Mouse (Mus musculus): ENCODE data around the gene Nup37. TPM values are rescaled to one million over a fixed set of nuclear protein-coding genes. Genes with fewer than 3 reads are reported as not detected.

Nup37 gene
- 1 to 10 TPM; 4.5 TPM for total RNA-seq (2021)
- long read RNA-seq, experiment 1, partial matches to known transcripts: 0 of 6 reads
- long read RNA-seq, experiment 1, other reads (novel, unspliced or antisense): 0 of 6 reads
- long read RNA-seq, experiment 2, partial matches to known transcripts: 0 of 4 reads
- long read RNA-seq, experiment 2, other reads (novel, unspliced or antisense): 0 of 4 reads

DNA sequence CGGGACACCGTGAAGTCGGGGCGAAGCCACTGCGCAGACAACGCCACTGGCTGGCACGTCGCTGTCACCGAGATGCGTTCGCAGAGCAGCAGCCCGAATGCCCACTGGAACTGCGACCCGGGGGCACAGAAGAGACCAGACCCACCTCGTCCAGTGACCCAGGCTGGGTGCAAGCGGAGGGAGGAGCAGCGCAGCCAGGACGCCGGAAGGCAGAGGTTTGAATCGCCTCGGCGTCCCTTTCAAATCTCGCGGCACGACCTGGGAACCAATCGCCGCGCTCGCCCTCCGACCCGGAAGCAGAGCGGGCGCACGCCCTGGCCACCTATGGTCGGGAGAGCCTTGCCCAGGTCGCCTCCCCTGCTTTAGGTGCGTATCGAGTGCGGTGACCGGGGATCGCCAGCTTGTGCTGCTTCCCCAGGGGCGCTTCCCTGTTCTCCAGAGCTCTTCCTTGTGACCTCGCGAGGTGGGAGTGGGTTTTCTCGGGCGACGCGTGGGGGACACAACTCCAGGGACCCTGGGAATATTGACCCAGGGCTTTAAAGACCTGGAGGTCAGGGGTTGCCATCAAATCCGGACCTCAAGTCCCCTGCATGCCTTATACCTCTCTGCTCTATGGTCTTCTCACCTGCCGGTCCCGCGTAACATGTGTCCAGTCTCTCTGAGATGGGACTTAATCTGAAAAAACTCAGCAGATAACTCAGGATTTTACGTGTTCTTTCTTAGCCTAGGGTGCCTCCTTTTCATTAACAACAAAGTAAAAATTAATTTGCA lies at the start of gene Nup37, which contains the start of gene Parpbp:
Nup37 (plus strand) TSS at position 286 of the 771 bp plus-strand sequence.
Parpbp (minus strand) TSS at position 235 of the 771 bp plus-strand sequence.
- DNase-seq: peak; percentile 71 to 82
- intact Hi-C loops (cut with DNase I): loop anchor here (10.0 kb wide), 1 partner anchor 282 kb away; no protein-coding TSS in a partner anchor

DNA sequence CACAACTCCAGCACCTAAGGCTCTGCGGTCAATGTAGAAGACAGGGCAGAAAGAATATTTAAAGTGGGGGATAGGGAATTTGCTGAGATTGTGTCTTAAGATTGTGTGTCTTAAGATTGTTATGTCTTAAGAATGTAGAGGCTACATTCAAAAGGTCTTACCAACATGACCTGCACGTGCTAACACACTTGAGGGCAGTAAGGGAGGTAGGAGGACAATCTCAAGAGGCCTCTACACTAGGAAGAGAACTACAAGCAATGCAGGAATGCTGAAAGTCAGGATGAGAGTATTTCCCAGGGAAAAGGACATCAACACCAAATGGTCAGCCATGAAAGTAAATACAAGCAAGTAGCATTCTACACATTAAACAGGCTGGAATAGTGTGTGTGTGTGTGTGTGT lies 40.6 kb upstream of the Nup37 start:
- no peak for DNase-seq
- intact Hi-C loops (cut with DNase I): no loop called here

DNA sequence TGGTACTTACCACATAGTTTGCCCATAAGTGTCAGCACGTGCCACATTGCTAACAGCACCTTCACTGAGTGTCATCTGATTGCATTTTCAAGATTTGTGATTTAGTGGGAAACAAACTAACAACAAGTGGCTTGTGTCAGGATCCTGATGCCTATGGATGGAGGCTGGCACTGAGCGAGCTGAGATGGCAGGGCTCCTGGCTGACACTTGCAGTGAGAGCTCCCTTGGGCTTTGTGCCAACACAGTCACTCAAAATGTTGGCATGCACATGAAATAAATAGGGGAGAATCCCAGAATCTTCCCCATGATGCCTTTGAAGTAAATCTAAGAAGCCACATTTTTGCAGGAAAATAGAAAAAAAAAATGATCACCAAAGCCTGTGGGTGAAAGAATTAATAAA lies 33.5 kb upstream of the Nup37 start:
- no peak for DNase-seq
- intact Hi-C loops (cut with DNase I): no loop called here

DNA sequence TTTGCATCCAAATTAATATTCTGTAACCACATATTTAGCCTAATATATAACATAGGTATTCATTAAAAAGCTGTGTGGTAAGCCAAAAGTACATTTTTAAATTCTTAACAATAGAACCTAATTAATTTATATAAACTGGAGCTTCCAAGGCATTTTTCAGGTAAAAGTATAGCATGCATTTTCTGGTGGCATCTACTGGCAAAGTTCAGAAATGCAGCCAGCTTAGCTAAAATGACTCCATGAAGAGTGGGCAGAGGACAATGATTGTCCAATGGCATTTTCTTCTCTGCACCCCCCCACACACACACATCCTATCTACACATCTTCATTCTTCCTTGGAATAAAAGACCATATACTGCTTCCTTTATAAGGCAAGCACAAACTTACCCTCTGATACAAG lies 27.1 kb upstream of the Nup37 start:
- no peak for DNase-seq
- intact Hi-C loops (cut with DNase I): no loop called here

DNA sequence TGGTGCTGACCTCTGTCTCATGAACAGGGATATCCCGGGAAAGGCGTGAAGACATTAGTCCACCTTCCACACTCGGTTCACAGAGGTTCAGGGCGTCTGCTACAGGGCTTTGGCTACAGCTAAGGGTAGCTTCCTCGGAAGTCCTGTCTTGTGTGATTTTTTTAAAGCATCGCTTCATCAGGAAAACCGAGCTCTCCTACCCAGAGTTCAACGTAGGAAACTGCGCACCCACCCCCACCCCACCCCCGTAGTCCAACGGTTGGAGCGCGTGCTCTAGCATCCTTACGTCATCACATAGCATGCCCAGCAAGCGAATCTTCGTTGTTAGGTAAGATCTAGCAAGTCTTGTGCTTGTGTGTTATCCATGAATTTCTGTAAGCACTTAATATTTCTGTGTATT lies 11.2 kb upstream of the Nup37 start:
- no peak for DNase-seq
- intact Hi-C loops (cut with DNase I): no loop called here

DNA sequence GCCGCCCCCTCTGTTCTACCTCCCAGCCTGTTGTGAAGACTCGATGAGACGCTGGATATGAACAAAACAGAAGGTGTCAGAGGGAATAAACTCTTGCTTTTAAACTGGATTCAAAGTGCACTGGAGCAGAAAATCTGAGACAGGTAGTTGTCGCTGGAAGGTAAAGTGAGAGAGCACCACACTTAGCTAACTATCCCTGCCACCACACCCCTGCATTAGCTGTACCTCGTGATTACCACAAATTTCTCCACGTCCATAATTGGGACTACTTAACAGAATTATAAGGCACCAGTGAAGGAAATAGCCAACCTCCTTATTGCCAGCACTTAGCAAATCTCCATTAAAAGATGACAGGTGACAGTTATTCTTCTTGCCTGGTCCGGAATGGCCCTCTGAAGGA lies 605 bp upstream of the Nup37 start:
- DNase-seq: no peak
- intact Hi-C loops (cut with DNase I): loop anchor here (10.0 kb wide), 1 partner anchor 281 kb away; no protein-coding TSS in a partner anchor

DNA sequence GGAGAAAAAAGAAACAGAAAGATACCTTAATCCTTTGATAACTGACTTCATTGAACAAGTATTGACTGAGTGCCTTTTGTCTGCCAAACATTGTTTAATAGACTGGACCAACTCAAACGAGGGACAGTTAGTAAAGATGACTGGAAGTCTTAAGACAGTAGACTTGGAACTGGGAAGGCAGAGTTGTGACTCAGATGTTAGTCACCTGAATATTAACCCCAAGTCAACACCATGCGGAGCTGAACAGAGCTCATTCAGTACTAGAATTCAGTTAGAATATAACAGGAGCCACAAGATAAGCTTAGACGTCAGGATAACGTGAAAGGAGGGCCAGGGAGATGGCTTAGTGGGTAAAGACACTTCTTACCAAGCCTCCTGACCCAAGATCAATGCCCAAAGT lies 3.6 kb downstream of the Nup37 start:
- DNase-seq: no peak

DNA sequence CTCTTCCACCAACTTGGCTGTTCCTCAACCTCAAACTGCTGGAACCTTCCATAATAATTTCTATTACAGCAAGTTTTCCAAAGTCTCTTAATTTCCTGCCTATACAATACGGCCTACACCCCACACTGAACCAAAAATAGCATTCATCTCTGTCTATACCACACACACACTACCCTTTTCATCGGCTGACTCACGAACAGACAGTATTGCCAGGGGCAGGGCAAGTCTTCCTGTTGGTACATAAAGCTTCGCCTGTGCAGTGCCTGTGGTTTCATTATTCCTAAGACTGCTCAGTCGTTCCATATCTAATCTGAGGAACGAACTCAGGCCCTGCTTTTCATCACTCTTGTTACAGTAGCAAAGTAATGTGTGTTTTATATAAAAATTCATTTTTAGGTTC lies 4.9 kb downstream of the Nup37 start:
- intact Hi-C loops (cut with DNase I): no loop called here
- DNase-seq: no peak

More for the DNA sequence above, 3.6 kb downstream of the Nup37 start:
- intact Hi-C loops (cut with DNase I): no loop called here

DNA sequence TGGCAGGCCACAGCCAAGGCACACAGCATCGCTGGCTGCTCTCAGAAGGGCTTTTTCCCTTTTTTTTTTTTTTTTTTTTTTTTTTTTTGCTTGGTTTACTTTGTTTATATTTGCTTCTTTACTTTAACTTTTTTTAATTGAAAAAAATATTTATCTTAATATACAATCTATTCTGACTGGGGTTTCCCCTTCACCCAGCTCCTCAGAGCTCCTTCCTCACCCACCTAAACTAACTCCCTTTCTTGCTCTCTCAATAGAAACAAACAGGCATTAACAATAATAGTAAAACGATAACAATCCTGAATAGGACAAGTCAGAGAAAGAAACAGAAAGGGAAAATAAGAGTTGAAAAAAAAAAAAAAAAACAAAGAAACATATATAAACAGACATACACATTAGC lies 15.3 kb downstream of the Nup37 start:
- no peak for DNase-seq
- intact Hi-C loops (cut with DNase I): loop anchor here (10.0 kb wide), 1 partner anchor 143 kb away; no protein-coding TSS in a partner anchor

DNA sequence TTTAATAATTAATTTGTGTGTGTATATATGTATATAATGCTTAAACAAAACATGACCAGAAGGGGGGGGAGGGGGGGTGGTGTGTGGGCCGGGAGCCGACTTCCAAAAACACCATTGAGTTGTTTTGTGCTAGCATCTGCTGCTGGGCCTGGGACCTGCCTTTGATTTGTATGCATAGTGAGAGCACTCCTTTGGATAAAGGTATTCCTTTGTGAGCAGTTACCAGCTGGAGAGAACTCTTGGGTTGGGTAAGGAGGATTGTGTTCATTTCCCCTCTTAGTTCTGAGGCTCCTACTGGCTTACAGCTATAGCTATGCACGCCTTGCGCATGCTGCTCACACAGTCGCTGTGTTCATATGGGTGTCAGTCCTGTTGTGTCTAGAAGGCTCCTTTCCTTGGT lies 15.9 kb downstream of the Nup37 start:
- DNase-seq: no peak
- intact Hi-C loops (cut with DNase I): loop anchor here (10.0 kb wide), 1 partner anchor 142 kb away; no protein-coding TSS in a partner anchor

DNA sequence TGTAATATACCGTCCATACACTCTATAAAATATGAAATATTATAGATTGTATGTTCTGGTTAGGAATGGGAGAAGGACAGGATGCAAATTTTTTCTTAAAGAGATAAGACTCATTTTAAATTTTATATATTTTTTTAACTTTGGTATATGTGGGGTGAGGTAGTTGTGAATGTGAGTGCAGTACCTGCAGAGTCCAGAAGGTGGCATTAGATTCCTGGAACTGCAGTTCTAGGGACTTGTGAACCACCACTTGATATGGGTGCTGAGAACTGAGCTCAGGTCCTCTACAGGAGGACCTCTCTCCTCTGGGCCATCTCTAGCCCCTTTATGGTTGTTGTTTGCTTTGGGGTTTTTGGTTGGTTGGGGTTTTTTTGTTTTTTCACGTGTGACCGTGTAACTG lies 19.4 kb downstream of the Nup37 start:
- intact Hi-C loops (cut with DNase I): loop anchor here (10.0 kb wide), 1 partner anchor 139 kb away; no protein-coding TSS in a partner anchor
- no peak for DNase-seq

DNA sequence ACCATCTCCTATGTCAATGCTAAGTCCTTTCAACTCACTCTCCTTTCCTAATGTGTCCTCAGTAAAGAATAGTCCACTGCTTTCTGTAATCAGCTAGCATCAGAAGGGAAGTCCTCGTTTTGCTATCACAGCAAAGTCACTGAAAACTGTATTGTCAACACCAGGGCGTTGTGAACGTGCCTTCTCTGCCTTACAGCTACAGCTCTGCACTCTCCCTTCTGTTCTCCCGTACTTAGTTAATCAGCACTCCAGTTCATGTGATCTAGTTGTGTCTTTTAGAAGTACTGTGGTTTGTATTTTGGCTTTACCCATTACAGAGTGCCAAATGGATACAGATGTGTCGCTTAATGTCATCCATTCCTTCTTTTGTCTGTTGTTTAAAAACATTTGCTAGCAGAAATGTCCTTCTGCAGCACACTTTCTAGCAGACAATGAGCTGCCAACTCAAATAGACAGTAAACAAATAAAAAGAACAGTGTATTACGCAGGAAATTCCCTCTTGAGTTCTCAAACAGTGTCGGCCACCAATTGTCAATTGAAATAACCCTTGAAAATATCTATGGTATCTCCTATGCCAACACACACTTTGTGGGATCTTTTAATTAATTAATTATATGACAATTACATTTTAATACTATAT lies 20.8 kb downstream of the Nup37 start:
- DNase-seq: no peak
- intact Hi-C loops (cut with DNase I): loop anchor here (10.0 kb wide), 1 partner anchor 137 kb away; no protein-coding TSS in a partner anchor

DNA sequence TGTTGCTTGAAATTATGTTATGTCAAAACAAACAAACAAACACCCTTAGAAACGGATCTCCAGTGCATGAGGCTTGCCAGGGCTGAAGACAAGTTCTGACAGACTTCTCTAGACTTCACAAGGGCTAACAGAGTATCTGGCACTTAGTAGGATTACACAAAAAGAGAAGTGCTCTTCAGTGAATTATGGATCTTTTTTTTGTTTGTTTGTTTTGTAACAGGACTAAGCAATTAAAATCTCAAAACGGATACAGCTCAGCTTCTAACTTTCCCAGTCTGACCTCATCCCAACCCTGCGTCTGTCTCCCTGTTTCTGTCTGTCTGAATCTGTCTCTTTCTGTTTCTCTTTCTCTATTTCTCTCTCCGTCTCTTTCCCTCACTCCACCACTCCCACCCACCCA lies 53.7 kb downstream of the Nup37 start:
- no peak for DNase-seq
- intact Hi-C loops (cut with DNase I): no loop called here

DNA sequence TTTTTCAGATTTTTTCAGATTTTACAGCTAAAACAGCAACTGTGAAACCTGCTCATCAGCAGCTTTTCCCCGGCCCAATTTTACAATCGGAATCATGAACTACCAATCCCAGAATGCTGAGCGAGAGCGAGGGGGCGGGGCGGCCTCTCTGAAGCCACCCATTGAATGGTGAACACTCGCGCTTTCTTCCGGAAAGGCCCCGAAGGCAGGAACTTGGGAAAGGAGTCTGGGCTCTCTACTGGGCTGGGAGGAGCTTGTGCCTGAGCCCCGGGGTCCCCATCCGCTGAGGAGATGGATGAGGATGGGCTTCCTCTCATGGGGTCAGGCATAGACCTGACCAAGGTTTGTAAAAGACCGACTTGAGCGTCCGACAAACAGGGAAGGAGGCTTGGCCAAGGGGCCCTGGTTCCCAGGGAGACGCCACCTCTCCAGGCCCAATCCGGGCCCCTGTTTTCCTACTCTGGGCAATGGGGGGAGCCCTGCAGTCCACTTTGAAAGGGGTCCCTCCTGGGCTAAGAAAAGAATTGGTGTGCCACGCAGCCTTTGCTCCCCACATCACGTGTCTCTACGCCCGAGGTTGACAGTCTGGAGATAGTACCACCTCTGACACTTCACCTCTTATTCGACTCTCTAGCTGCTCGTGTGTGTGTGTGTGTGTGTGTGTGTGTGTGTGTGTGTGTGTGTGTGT lies 54.3 kb downstream of the Nup37 start, which contains the start of gene Washc3:
Washc3 (plus strand) TSS at position 143 of the 688 bp plus-strand sequence.
- intact Hi-C loops (cut with DNase I): no loop called here
- peak; percentile 85 to 89 for DNase-seq

DNA sequence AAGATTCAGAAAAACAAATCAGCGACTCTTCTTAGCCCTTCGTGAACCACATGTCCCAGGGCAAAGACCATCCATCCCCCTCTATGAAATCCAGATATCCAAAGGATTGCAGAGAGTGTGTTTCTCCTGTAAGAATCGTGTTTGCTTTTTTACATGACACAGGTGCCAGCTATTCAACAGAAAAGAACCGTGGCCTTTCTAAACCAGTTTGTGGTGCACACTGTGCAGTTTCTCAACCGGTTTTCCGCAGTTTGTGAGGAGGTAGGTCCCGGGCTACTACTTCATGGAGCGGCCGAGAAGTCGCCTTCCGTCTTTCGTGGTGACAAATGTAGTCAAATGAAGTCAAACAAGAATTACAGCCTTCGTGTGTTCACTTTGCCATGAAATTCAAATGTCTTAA lies 54.9 kb downstream of the Nup37 start:
- intact Hi-C loops (cut with DNase I): no loop called here
- DNase-seq: no peak

DNA sequence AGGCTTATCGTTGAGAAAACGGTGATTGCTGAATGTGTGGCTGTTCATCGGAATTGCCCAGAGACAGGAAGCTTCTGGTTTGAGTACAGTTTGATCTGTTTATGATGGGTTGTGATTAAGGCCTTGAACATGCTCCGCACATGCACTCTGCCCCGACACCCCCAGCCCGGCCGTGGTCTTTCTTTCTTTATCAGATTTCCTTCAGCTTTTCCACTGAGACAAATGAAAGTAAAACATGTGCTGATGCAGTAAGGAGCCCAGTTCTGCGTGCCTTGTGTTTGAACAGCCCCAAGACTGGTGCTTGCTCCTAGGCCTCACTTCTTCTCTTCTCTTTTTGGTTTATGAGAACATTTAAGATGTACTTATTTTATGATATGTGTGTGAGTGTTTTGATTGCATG lies 55.8 kb downstream of the Nup37 start:
- intact Hi-C loops (cut with DNase I): no loop called here

DNA sequence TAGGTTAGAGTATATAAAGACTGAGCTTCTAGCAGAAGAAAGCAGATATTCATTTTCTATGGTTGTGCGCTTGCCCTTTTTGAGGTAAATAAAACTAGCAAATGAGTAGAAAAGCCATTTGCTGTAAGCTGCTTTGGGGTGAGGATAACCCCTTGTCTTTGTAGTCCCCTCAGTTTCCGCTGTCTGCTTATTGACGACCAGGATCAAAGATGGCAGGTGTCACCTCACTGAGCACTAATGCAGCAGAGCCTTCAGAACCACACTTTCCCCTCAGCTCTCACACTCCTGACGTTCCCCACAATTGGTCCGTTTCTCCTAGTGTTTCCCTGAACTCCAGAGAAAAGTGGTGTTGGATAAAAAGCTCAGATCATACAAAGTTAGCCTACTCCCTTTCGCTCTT lies 56.4 kb downstream of the Nup37 start:
- DNase-seq: no peak
- intact Hi-C loops (cut with DNase I): no loop called here

More for the DNA sequence above, 55.8 kb downstream of the Nup37 start:
- no peak for DNase-seq

DNA sequence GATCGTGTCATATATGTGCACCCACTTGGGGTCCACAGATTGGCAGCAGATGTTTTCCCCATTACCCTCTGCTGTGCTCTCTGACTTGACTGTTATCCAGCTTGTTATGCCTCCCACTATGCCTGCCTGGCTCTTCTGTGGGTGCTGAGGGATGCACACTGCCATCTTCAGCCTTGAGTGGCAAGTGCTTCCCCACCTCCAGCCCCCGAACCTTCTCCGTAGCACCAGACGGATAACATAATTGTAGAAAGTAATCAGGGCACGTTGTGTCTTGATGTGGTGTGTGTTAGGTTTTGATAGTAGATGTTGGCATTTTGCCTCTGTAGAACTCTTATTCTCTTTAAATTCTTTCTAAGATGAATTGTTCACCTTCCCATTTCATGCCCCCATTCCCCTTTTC lies 65.9 kb downstream of the Nup37 start:
- DNase-seq: no peak
- intact Hi-C loops (cut with DNase I): no loop called here

DNA sequence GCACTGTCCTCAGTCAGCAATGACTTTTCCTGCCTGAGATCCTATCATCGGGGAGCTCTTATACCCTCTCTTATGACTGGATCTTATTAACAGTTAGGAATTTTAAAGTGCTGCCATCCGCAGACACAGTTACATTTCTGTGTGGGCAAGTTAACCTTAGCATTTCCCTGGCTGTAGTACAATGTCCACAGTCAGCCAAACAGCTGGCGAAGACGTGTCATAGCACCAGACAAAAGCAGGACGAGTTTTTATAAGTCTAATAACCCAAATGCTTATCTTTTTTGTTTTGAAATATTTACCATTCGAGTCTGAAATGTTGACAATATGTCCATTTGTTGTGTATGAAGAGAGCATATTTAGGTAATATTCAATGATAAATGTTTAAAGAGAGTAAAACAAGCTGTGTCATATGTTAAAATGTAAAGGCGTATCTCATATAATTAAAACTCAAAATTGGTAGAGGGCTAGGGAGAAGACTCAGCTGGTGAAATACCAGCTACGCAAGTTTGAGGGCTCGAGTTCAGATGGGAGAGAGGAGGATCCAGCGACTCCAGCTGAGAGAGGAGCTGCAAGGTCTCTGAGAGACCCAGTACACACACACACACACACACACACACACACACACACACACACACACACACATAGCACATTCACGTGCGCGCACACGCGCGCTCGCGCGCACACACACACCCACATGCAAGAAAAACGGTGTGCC lies 68.2 kb downstream of the Nup37 start:
- intact Hi-C loops (cut with DNase I): no loop called here
- DNase-seq: no peak

DNA sequence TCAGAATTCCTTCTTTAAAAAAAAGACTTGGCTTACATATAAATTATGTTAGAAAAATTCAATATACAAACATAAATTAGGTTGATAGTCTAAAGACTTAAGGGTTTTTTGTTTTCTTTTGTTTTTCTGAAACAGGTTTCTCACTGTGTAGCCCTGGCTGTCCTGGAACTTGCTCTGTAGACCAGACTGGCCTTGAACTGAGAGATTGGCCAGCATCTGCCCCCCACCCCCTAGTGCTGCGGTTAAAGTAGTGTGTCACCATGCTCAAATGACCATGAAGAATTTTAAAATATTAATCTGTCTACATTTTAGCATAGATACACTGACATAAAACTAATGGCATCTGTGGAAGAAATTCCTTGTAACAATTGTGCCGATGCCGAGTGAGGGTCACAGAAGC lies 71.4 kb downstream of the Nup37 start:
- intact Hi-C loops (cut with DNase I): no loop called here
- no peak for DNase-seq

All from gastrocnemius, postnatal 36 days (tissue).